Comparison of ENCODE assay signal across 16 mouse cellular contexts in the genomic region with DNA sequence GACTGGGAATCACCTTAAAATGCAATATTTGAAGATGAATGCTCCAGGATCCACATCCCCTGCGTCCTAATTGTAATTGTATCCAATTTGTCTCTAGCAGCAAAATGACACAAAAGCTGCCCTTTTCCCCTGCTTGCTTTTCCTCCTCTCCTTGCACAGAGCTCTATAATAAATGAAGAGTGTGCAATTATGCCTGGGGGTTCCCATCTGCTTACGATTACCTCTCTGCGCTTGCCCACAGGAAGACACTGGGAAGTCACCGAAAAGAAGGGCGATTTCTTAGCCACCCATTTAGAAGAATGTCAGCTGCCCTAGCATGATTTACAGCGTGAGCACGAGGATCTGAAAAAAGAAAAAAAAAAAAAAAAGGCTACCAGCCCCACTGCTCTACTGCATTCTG.
A peak's percentile ranks its signal among the peaks of the same experiment; 100 is the strongest.
DNase-seq lines count a peak whose midpoint lies in the region; ATAC-seq and TF ChIP-seq lines count a peak whose summit lies in the region.
"Had no signal": no experiment of that assay in that cellular context is flagged by ENCODE, and none has a peak within 500 bp of the region (broad histone marks: within the 10 kb centered on the region; RNA-seq: fewer than 3 reads in every experiment).

No protein-coding gene starts in this region.

- peak; percentile 64; the same call in 1 of the 2 replicates for ATAC-seq in hindbrain, embryonic 14.5 days (ENCODE audit: low FRiP score)
- ATAC-seq in neural tube, embryonic 13.5 days (ENCODE audit: low read depth): no peak
- ATAC-seq in lung, postnatal 0 days: no peak
- ATAC-seq: intestine, postnatal 0 days had no signal

- H3K9ac ChIP-seq in hindbrain, embryonic 14.5 days: 0 out of 2 replicates have a peak overlapping the region, but pooled peaks have one; percentile 24
- H3K9ac ChIP-seq in neural tube, embryonic 13.5 days: no peak overlapping the region
- no peak overlapping the region for H3K9ac ChIP-seq in lung, postnatal 0 days (replicated peaks; ENCODE audit: low read depth)
- H3K9ac ChIP-seq: lung, embryonic 14.5 days had no signal

- no peaks in the 10 kb centered on the region for H3K9me3 ChIP-seq in embryonic facial prominence, embryonic 10.5 days
- H3K9me3 ChIP-seq in hindbrain, embryonic 14.5 days (ENCODE audit: control insufficient read depth, low read length): no peaks in the 10 kb centered on the region
- no peaks in the 10 kb centered on the region for H3K9me3 ChIP-seq in neural tube, embryonic 13.5 days
- H3K9me3 ChIP-seq in lung, postnatal 0 days (ENCODE audit: low read length): no peaks in the 10 kb centered on the region

- no peak overlapping the region for H3K27ac ChIP-seq in embryonic facial prominence, embryonic 10.5 days (replicated peaks)
- peak overlapping the region; percentile 51 for H3K27ac ChIP-seq in hindbrain, embryonic 14.5 days
- H3K27ac ChIP-seq in neural tube, embryonic 13.5 days (replicated peaks): peak overlapping the region; percentile 80
- H3K27ac ChIP-seq in lung, postnatal 0 days (ENCODE audit: low read length): no peak overlapping the region
- H3K27ac ChIP-seq: kidney, postnatal 0 days had no signal

- H3K4me2 ChIP-seq in hindbrain, embryonic 14.5 days (replicated peaks): no peak overlapping the region
- no peak overlapping the region for H3K4me2 ChIP-seq in neural tube, embryonic 13.5 days
- no peak overlapping the region for H3K4me2 ChIP-seq in lung, postnatal 0 days (replicated peaks; ENCODE audit: low read depth, low read length)
- H3K4me2 ChIP-seq: lung, embryonic 14.5 days had no signal

- TF ChIP-seq CTCF in lung, postnatal 0 days (IDR thresholded peaks at IDR 0.05): no peak

- H3K27me3 ChIP-seq in embryonic facial prominence, embryonic 10.5 days (replicated peaks; ENCODE audit: low read depth, poor library complexity, severe bottlenecking): no peaks in the 10 kb centered on the region
- no peaks in the 10 kb centered on the region for H3K27me3 ChIP-seq in hindbrain, embryonic 14.5 days (ENCODE audit: control insufficient read depth, insufficient read depth, low read length)
- no peaks in the 10 kb centered on the region for H3K27me3 ChIP-seq in neural tube, embryonic 13.5 days
- no peaks in the 10 kb centered on the region for H3K27me3 ChIP-seq in lung, postnatal 0 days (replicated peaks; ENCODE audit: insufficient read depth, low read length)

- H3K4me1 ChIP-seq in embryonic facial prominence, embryonic 10.5 days: peaks cover 25% of the 10 kb centered on the region
- H3K4me1 ChIP-seq in hindbrain, embryonic 14.5 days (replicated peaks; ENCODE audit: control insufficient read depth, insufficient read depth, low read length): peaks cover 9% of the 10 kb centered on the region; the same call in 1 of the 2 replicates
- peaks cover 31% of the 10 kb centered on the region for H3K4me1 ChIP-seq in neural tube, embryonic 13.5 days (replicated peaks)
- H3K4me1 ChIP-seq in lung, postnatal 0 days (ENCODE audit: insufficient read depth, low read depth, low read length): no peaks in the 10 kb centered on the region

- WGBS in embryonic facial prominence, embryonic 10.5 days: 35% methylated on average over 7 of the region's 7 CpGs
- 44% methylated on average over 7 of the region's 7 CpGs for WGBS in hindbrain, embryonic 14.5 days
- 24% methylated on average over 7 of the region's 7 CpGs for WGBS in neural tube, embryonic 13.5 days
- 62% methylated on average over 7 of the region's 7 CpGs for WGBS in lung, postnatal 0 days

- no peak overlapping the region for H3K4me3 ChIP-seq in embryonic facial prominence, embryonic 10.5 days
- H3K4me3 ChIP-seq in hindbrain, embryonic 14.5 days (replicated peaks; ENCODE audit: low read length): no peak overlapping the region
- H3K4me3 ChIP-seq in neural tube, embryonic 13.5 days: no peak overlapping the region
- no peak overlapping the region for H3K4me3 ChIP-seq in lung, postnatal 0 days (ENCODE audit: low read depth, low read length)
- H3K4me3 ChIP-seq: erythroblast, embryonic 14.5 days had no signal

- no peak for TF ChIP-seq EP300 in lung, postnatal 0 days (IDR thresholded peaks at IDR 0.05)

- H3K36me3 ChIP-seq in embryonic facial prominence, embryonic 10.5 days (replicated peaks): no peaks in the 10 kb centered on the region
- H3K36me3 ChIP-seq in hindbrain, embryonic 14.5 days (replicated peaks; ENCODE audit: control insufficient read depth, insufficient read depth): no peaks in the 10 kb centered on the region
- no peaks in the 10 kb centered on the region for H3K36me3 ChIP-seq in neural tube, embryonic 13.5 days
- no peaks in the 10 kb centered on the region for H3K36me3 ChIP-seq in lung, postnatal 0 days (ENCODE audit: insufficient read depth, low read length)

- peak; percentile 2 for DNase-seq in cerebellum, adult 9-10 months
- DNase-seq in cerebellum, postnatal 36 days: no peak
- DNase-seq in embryonic facial prominence, embryonic 10.5 days (ENCODE audit: low spot score): peak; percentile 57
- no peak for DNase-seq in hindbrain, embryonic 14.5 days (ENCODE audit: low spot score)
- no peak for DNase-seq in urinary bladder, postnatal 14 days (ENCODE audit: low spot score)
- no peak for DNase-seq in urinary bladder, postnatal 36 days (ENCODE audit: low spot score in 2 of 2)
- no peak for DNase-seq in lung, postnatal 0 days (ENCODE audit: low spot score)
- DNase-seq: adrenal gland, adult 8-10 months; gastrocnemius, postnatal 10 days; heart, postnatal 36 days; liver; lung, embryonic 14.5 days had no signal

Comparison
In these comparisons a context has a peak if more than half of its experiments do, and no peak if none do; other contexts are left out.
1. DNase-seq: peak in cerebellum, adult 9-10 months (single experiment) and embryonic facial prominence, embryonic 10.5 days (single experiment); none in cerebellum, postnatal 36 days (0 of 2), hindbrain, embryonic 14.5 days (single experiment), urinary bladder, postnatal 14 days (single experiment), urinary bladder, postnatal 36 days (0 of 2) and lung, postnatal 0 days (single experiment).
2. H3K27ac ChIP-seq: peak in hindbrain, embryonic 14.5 days (single experiment) and neural tube, embryonic 13.5 days (single experiment); none in embryonic facial prominence, embryonic 10.5 days (single experiment) and lung, postnatal 0 days (single experiment).